Mouse (Mus musculus) hindbrain, postnatal 0 days (tissue): ENCODE measurements at regions not wholly inside any gene's neighbourhood (a gene's known extent, or its start where the extent isn't known, plus 50 kb on each side); places are given as distances from the start of the nearest gene placed in this dataset.

ENCODE experiments used
- ATAC-seq: fragments of 200-750 bp; cut with Nextera tagmentation; 2 replicates; pipeline ENCODE4 v1.8.0; 2017; ENCODE audit warnings: mild to moderate bottlenecking, moderate TSS enrichment, moderate library complexity
- DNase-seq: peaks from one replicate; pipeline ENCODE4 v3.0.0-alpha.2; 2015; ENCODE audit warnings: low spot score
- H3K27ac ChIP-seq: fragments of 300-500 bp; sonication (generic); 2 replicates; pipeline ENCODE4 v1.5.1; 2014; ENCODE audit warnings: mild to moderate bottlenecking
- H3K27me3 ChIP-seq: fragments of 300-500 bp; sonication (generic); 2 replicates; pipeline ENCODE4 v1.6.1; 2014; ENCODE audit warnings: low read length, mixed read lengths; ENCODE audit not compliant: insufficient read depth
- H3K36me3 ChIP-seq: fragments of 300-500 bp; sonication (generic); 2 replicates; pipeline ENCODE4 v1.6.1; 2014; ENCODE audit warnings: low read length, mixed read lengths; ENCODE audit not compliant: insufficient read depth
- H3K4me1 ChIP-seq: fragments of 300-500 bp; sonication (generic); 2 replicates; pipeline ENCODE4 v1.6.1; 2014; ENCODE audit warnings: antibody characterized with exemption, low read length, mixed read lengths; ENCODE audit not compliant: insufficient read depth
- H3K4me2 ChIP-seq: fragments of 300-500 bp; sonication (generic); 2 replicates; pipeline ENCODE4 v1.6.1; 2014; ENCODE audit warnings: low read depth, mild to moderate bottlenecking, low read length, moderate library complexity, mixed read lengths
- H3K4me3 ChIP-seq: fragments of 300-500 bp; sonication (generic); 2 replicates; pipeline ENCODE4 v1.5.1; 2014; ENCODE audit warnings: low read length
- H3K9ac ChIP-seq: fragments of 300-500 bp; sonication (generic); replicated peaks from 2 replicates; pipeline ENCODE4 v1.6.1; 2014; ENCODE audit warnings: mild to moderate bottlenecking, low read length, moderate library complexity, mixed read lengths
- H3K9me3 ChIP-seq: fragments of 300-500 bp; sonication (generic); 2 replicates; pipeline ENCODE4 v1.6.1; 2016; ENCODE audit warnings: low read length, mixed read lengths
- CTCF ChIP-seq: IDR thresholded peaks from 2 replicates; pipeline ENCODE4 v1.5.1; 2016; ENCODE audit warnings: antibody characterized with exemption, control low read depth, low read depth
- WGBS: fragments of 180-500 bp; shearing (Covaris S2); extraction: QIAGEN DNeasy Blood & Tissue Kit; methylation state at CpG from one replicate; pipeline ENCODE4 v1.1.7; 2014; 5-methylcytosine and 5-hydroxymethylcytosine counted together

- Histone ChIP-seq H3K9me3 (no peaks in the 10 kb centered on the region), H3K27me3 (no peaks in the 10 kb centered on the region), H3K4me3 (no peak overlapping the region), H3K27ac (no peak overlapping the region), H3K36me3 (no peaks in the 10 kb centered on the region), H3K4me1 (peaks cover 11% of the 10 kb centered on the region; the same call in 1 of the 2 replicates), H3K4me2 (no peak overlapping the region), H3K9ac (no peak overlapping the region)
- ATAC-seq (peak; percentile 72), DNase-seq (peak; percentile 82)
- peak; percentile 56 for TF ChIP-seq CTCF
- WGBS: 26% methylated on average over 9 of the region's 9 CpGs
These were observed 239.0 kb upstream of the Rtl1 start for GRCm38 (mm10) chr12:109839126-109839587.

DNA sequence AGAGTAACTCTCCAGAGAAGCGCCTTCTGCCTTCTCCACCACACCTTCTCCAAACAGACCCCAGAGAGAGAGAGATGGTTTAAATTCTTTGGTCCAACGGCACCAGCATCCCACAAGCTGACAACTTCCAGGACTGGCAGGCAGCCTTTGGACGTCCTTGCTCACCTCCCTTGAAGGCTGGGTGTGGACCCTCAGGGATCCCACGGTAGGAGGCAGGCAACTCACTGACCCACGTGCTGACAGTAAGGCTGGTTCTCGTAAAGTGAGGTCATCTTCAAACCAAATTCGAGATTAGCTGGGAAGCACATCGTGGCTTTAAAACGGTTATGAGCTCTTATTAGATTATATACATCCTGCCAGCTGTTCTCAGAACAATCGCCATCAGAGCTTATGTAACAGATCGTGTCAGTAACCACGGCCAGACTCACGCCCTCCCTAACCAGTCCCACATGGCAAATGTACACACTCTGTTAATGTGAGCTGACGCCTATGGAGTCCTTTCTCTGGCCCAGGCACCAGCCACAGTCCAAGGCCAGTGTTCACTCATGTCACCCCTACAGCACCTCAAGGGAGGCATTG is 239.9 kb upstream of the Rtl1 start:
- DNase-seq (no peak), ATAC-seq (no peak)
- H3K4me2 ChIP-seq: no peak overlapping the region
- H3K4me3 ChIP-seq: no peak overlapping the region
- H3K4me1 ChIP-seq: peaks cover 13% of the 10 kb centered on the region; the same call in 1 of the 2 replicates
- H3K36me3 ChIP-seq: no peaks in the 10 kb centered on the region
- no peaks in the 10 kb centered on the region for H3K27me3 ChIP-seq
- H3K27ac ChIP-seq: no peak overlapping the region
- no peaks in the 10 kb centered on the region for H3K9me3 ChIP-seq
- TF ChIP-seq CTCF: no peak
- no peak overlapping the region for H3K9ac ChIP-seq
- 57% methylated on average over 14 of the region's 14 CpGs for WGBS

DNA sequence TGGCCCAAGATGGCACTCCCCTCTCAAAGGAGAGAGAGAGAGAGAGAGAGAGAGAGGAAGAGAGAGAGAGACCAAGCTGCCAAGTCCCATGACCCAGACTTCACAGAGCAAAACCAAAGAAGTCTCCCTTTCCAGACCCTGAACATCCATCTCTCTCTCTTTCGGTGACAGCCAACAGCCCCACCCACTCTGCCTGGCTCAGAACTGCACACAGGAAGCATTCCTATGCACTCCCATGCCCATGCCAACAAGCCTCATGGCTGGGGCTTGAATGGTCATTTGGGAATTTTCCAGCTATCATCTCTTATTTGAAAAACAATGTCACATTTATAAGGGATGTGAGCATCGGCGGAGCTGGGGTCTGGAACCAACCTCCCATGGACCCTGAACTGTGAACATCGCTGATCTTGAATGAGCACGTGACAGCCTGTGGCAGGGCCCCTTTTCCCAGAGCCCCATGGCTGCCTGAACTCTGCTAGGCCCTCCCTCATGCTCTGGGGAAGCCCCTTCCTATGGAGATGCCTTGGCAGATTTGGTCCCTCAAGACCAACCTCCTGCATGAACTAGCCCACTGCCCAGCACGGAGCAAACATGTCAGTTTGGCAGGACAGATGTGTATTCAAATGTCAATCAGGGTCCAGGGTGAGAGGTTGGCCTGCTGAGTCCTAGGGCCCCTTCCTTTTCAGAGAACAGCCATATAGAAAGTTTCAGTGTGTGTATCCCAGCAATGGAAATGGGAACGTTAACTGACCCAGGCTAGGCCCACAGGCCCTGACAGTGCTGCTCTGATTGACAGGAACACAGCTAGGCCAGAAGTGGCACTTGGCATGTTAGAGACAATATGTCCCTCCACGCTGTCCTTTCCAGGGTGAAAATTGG is 244.8 kb upstream of the Rtl1 start:
- DNase-seq: peak; percentile 30
- Histone ChIP-seq H3K9ac (no peak overlapping the region), H3K27ac (no peak overlapping the region), H3K36me3 (no peaks in the 10 kb centered on the region), H3K27me3 (no peaks in the 10 kb centered on the region), H3K4me3 (no peak overlapping the region), H3K4me2 (no peak overlapping the region), H3K4me1 (peaks cover 9% of the 10 kb centered on the region; the same call in 1 of the 2 replicates), H3K9me3 (no peaks in the 10 kb centered on the region)
- peak; percentile 74 for ATAC-seq
- 29% methylated on average over 8 of the region's 8 CpGs for WGBS
- TF ChIP-seq CTCF: no peak

DNA sequence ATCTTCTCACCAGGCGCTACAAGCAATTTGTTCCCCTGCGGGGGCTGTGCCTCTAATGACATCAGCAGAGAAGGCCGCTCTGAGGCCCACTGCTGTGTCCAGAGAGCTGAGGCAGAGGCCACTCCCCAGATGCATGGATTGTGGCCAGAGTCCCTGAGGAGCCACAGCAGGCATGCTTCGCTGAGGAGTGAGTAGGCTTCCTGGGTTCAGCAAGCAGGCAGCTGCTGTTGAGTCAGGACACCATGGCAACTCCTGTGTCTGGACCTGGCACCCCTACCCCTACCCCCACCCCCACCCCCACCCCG is 245.4 kb upstream of the Rtl1 start:
- Histone ChIP-seq H3K9me3 (no peaks in the 10 kb centered on the region), H3K36me3 (no peaks in the 10 kb centered on the region), H3K27me3 (no peaks in the 10 kb centered on the region), H3K27ac (no peak overlapping the region), H3K4me1 (peaks cover 9% of the 10 kb centered on the region; the same call in 1 of the 2 replicates), H3K4me3 (no peak overlapping the region), H3K4me2 (no peak overlapping the region), H3K9ac (no peak overlapping the region)
- WGBS: 20% methylated on average over 5 of the region's 5 CpGs
- DNase-seq (peak; percentile 40), ATAC-seq (peak; percentile 18; the same call in 1 of the 2 replicates)
- no peak for TF ChIP-seq CTCF

DNA sequence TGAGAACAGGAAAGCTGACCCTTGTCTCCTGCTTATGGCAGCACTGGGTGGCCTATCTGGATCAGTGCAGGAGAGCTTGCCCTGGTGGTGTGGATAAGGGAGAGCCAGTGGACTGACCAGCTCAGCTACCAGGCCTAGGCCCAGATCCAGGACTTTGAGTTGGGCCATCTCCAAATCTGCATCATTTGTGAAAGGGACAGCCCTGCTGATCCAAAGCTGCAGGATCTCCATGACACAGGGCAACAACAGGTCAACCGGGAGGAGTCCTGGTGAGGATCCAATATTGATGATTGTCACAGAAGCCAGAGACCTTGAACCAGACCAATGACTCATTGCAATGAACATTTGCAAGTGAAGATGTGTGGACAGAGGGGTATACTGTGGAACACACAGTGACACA is 256.2 kb upstream of the Rtl1 start:
- Histone ChIP-seq H3K4me1 (no peaks in the 10 kb centered on the region), H3K27ac (no peak overlapping the region), H3K4me2 (no peak overlapping the region), H3K9ac (no peak overlapping the region), H3K9me3 (peaks cover 7% of the 10 kb centered on the region; the same call in 1 of the 2 replicates), H3K4me3 (no peak overlapping the region), H3K27me3 (no peaks in the 10 kb centered on the region), H3K36me3 (no peaks in the 10 kb centered on the region)
- WGBS: 74% methylated on average over 1 of the region's 1 CpGs
- no peak for ATAC-seq
- DNase-seq: no peak
- TF ChIP-seq CTCF: no peak

- ATAC-seq: no peak
- Histone ChIP-seq H3K9me3 (peaks cover 7% of the 10 kb centered on the region; the same call in 1 of the 2 replicates), H3K27me3 (no peaks in the 10 kb centered on the region), H3K9ac (no peak overlapping the region), H3K4me1 (no peaks in the 10 kb centered on the region), H3K36me3 (no peaks in the 10 kb centered on the region), H3K4me3 (no peak overlapping the region), H3K4me2 (no peak overlapping the region), H3K27ac (no peak overlapping the region)
- no peak for TF ChIP-seq CTCF
- DNase-seq: no peak
- WGBS: 60% methylated on average over 4 of the region's 4 CpGs
These were observed 257.6 kb upstream of the Rtl1 start for GRCm38 (mm10) chr12:109857705-109858104.

GRCm38 (mm10) chr12:109864826-109865225 is 264.7 kb upstream of the Rtl1 start:
- Histone ChIP-seq H3K4me3 (no peak overlapping the region), H3K4me2 (no peak overlapping the region), H3K9me3 (no peaks in the 10 kb centered on the region), H3K27me3 (no peaks in the 10 kb centered on the region), H3K9ac (no peak overlapping the region), H3K4me1 (no peaks in the 10 kb centered on the region), H3K36me3 (no peaks in the 10 kb centered on the region), H3K27ac (no peak overlapping the region)
- DNase-seq (no peak), ATAC-seq (no peak)
- TF ChIP-seq CTCF: no peak
- WGBS: 79% methylated on average over 4 of the region's 4 CpGs
